Mouse (Mus musculus) large intestine, adult 2 months (tissue): ENCODE measurements around the gene Tfpi. TPM values are rescaled to one million over a fixed set of nuclear protein-coding genes. Genes with fewer than 3 reads are reported as not detected.

Experiments used
- DNase-seq: peaks from one replicate; pipeline ENCODE4 v3.0.0-alpha.2; 2012; ENCODE audit warnings: low read depth, low spot score
- WGBS: fragments of 180-500 bp; shearing (Covaris S2); methylation state at CpG from one replicate; pipeline ENCODE4 v1.1.7; 2018; 5-methylcytosine and 5-hydroxymethylcytosine counted together
- polyA plus RNA-seq: library from polyadenylated mRNA; depleted of rRNA; stranded (reverse); fragments of >200 nt; gene quantifications from 2 replicates; pipeline ENCODE4 v1.2.3, GENCODE M21; 2012

Tfpi gene
- polyA plus RNA-seq, 1 experiment = 6.2 TPM

- 25% methylated on average over 3 of the region's 3 CpGs for WGBS
- no peak for DNase-seq
These were observed 444 bp downstream of the Tfpi start for GRCm38 (mm10) chr2:84476131-84476530.

GRCm38 (mm10) chr2:84475601-84476000 is 974 bp downstream of the Tfpi start:
- DNase-seq = no peak
- 48% methylated on average over 1 of the region's 1 CpGs for WGBS

GRCm38 (mm10) chr2:84474651-84475050 is 1.9 kb downstream of the Tfpi start:
- 33% methylated on average over 6 of the region's 6 CpGs for WGBS
- no peak for DNase-seq

GRCm38 (mm10) chr2:84473941-84474530 is 2.5 kb downstream of the Tfpi start:
- 84% methylated on average over 14 of the region's 14 CpGs for WGBS

GRCm38 (mm10) chr2:84467391-84467790 is 9.2 kb downstream of the Tfpi start:
- DNase-seq = no peak
- 77% methylated on average over 4 of the region's 4 CpGs for WGBS

More at GRCm38 (mm10) chr2:84473941-84474530, 2.5 kb downstream of the Tfpi start:
- no peak for DNase-seq

- DNase-seq = no peak
- WGBS = 41% methylated on average over 7 of the region's 7 CpGs
These were observed 11.6 kb downstream of the Tfpi start for GRCm38 (mm10) chr2:84464956-84465355.

GRCm38 (mm10) chr2:84462411-84462810 is 14.2 kb downstream of the Tfpi start:
- 84% methylated on average over 3 of the region's 3 CpGs for WGBS

GRCm38 (mm10) chr2:84459651-84460177 is 16.9 kb downstream of the Tfpi start:
- DNase-seq = no peak
- 59% methylated on average over 11 of the region's 11 CpGs for WGBS

More at GRCm38 (mm10) chr2:84462411-84462810, 14.2 kb downstream of the Tfpi start:
- DNase-seq = no peak

GRCm38 (mm10) chr2:84457221-84457620 is 19.4 kb downstream of the Tfpi start:
- DNase-seq = no peak
- WGBS = 71% methylated on average over 6 of the region's 6 CpGs

GRCm38 (mm10) chr2:84455236-84455799 is 21.3 kb downstream of the Tfpi start:
- DNase-seq = peak; percentile 77
- WGBS = 9% methylated on average over 5 of the region's 5 CpGs

- 58% methylated on average over 10 of the region's 10 CpGs for WGBS
- no peak for DNase-seq
These were observed 21.9 kb downstream of the Tfpi start for GRCm38 (mm10) chr2:84454551-84455235.

- WGBS = 15% methylated on average over 5 of the region's 5 CpGs
- peak; percentile 52 for DNase-seq
These were observed 22.5 kb downstream of the Tfpi start for GRCm38 (mm10) chr2:84454051-84454450.

GRCm38 (mm10) chr2:84445499-84445898 is 31.1 kb downstream of the Tfpi start:
- WGBS = 79% methylated on average over 1 of the region's 1 CpGs
- DNase-seq = no peak

- no peak for DNase-seq
- WGBS = 71% methylated on average over 5 of the region's 5 CpGs
These were observed 34.6 kb downstream of the Tfpi start for GRCm38 (mm10) chr2:84441940-84442339.

GRCm38 (mm10) chr2:84429724-84430123 is 46.9 kb downstream of the Tfpi start:
- 12% methylated on average over 11 of the region's 11 CpGs for WGBS
- peak; percentile 62 for DNase-seq

GRCm38 (mm10) chr2:84428836-84429235 is 47.7 kb downstream of the Tfpi start:
- 69% methylated on average over 3 of the region's 3 CpGs for WGBS
- no peak for DNase-seq

- 70% methylated on average over 4 of the region's 4 CpGs for WGBS
- DNase-seq = no peak
These were observed 50.0 kb downstream of the Tfpi start for GRCm38 (mm10) chr2:84426531-84426930.

- DNase-seq = peak; percentile 40
- under 1% methylated on average over 10 of the region's 10 CpGs for WGBS
These were observed 51.4 kb downstream of the Tfpi start, which contains the start of gene Calcrl for GRCm38 (mm10) chr2:84425138-84425537. TSS of gene Calcrl (minus strand) at chr2:84425411.

- DNase-seq = no peak
- WGBS = 84% methylated on average over 4 of the region's 4 CpGs
These were observed 60.1 kb downstream of the Tfpi start for GRCm38 (mm10) chr2:84416501-84416900.

- DNase-seq = no peak
These were observed 66.6 kb downstream of the Tfpi start for GRCm38 (mm10) chr2:84409796-84410592.
